Mouse (Mus musculus) forebrain, embryonic 16.5 days (tissue): ENCODE data around the gene Krtap19-1. TPM values are rescaled to one million over a fixed set of nuclear protein-coding genes. Genes with fewer than 3 reads are reported as not detected.
A peak's percentile ranks its signal among the peaks of the same experiment; 100 is the strongest.

ENCODE experiments used
- ATAC-seq: fragments of 200-750 bp; cut with Nextera tagmentation; 2 replicates; pipeline ENCODE4 v1.8.0; 2017; ENCODE audit warnings: mild to moderate bottlenecking, moderate library complexity
- H3K27ac ChIP-seq: fragments of 300-500 bp; sonication (generic); 2 replicates; pipeline ENCODE4 v1.5.1; 2014; ENCODE audit warnings: low read length, control low read depth
- H3K27me3 ChIP-seq: fragments of 300-500 bp; sonication (generic); replicated peaks from 2 replicates; pipeline ENCODE4 v1.6.1; 2014; ENCODE audit warnings: low read length; ENCODE audit not compliant: control insufficient read depth, insufficient read depth
- H3K36me3 ChIP-seq: fragments of 300-500 bp; sonication (generic); 2 replicates; pipeline ENCODE4 v1.6.1; 2014; ENCODE audit not compliant: control insufficient read depth, insufficient read depth
- H3K4me1 ChIP-seq: fragments of 300-500 bp; sonication (generic); replicated peaks from 2 replicates; pipeline ENCODE4 v1.6.1; 2014; ENCODE audit warnings: low read length; ENCODE audit not compliant: control insufficient read depth, insufficient read depth
- H3K4me2 ChIP-seq: fragments of 300-500 bp; sonication (generic); 2 replicates; pipeline ENCODE4 v1.6.1; 2014; ENCODE audit warnings: mild to moderate bottlenecking, low read length, control low read depth
- H3K4me3 ChIP-seq: fragments of 300-500 bp; sonication (generic); replicated peaks from 2 replicates; pipeline ENCODE4 v1.5.1; 2014; ENCODE audit warnings: mild to moderate bottlenecking, low read length, control low read depth
- H3K9ac ChIP-seq: fragments of 300-500 bp; sonication (generic); replicated peaks from 2 replicates; pipeline ENCODE4 v1.6.1; 2014; ENCODE audit warnings: low read depth, low read length, control low read depth
- H3K9me3 ChIP-seq: fragments of 300-500 bp; sonication (generic); 2 replicates; pipeline ENCODE4 v1.6.1; 2016; ENCODE audit warnings: low read length; ENCODE audit not compliant: control insufficient read depth
- WGBS: fragments of 180-500 bp; shearing (Covaris S2); extraction: QIAGEN DNeasy Blood & Tissue Kit; methylation state at CpG from one replicate; pipeline ENCODE4 v1.1.7; 2014; 5-methylcytosine and 5-hydroxymethylcytosine counted together
- polyA plus RNA-seq: library from polyadenylated mRNA; unstranded; fragments of >200 nt; fragmentation: Nextera tagmentation; extraction: Ambion mirVana; gene quantifications from 2 replicates; pipeline ENCODE4 v1.2.1, GENCODE M21; 2015

The Krtap19-1 gene
- not detected in 2 replicates for polyA plus RNA-seq

DNA sequence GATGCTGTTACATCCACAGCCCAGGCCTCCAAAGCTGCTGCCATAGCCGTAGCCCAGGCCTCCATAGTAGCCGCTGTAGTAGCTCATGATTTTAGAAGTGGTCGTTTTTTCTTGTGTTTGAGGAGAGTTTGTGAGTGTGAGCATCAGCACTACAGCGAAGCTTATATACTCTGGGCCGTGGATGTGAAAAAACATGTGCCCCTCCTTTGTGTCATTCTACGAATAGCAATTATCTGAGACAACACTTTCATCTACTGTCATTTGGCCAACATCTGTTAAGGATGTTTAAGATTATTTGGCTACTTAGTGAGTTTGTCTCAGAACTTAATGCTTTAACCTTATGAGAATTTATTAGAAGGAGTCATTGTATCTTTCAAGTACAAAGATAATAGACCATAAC, at the start of gene Krtap19-1:
TSS of gene Krtap19-1 (minus strand) at position 101 of the 400 bp plus-strand sequence.
- H3K27ac ChIP-seq, result no peak within 1 kb of the TSS
- H3K4me2 ChIP-seq, result no peak within 1 kb of the TSS
- H3K4me1 ChIP-seq, result no peaks in the 10 kb centered on the region
- no peaks in the 10 kb centered on the region for H3K36me3 ChIP-seq
- H3K9ac ChIP-seq, result no peak within 1 kb of the TSS
- H3K9me3 ChIP-seq, result no peaks in the 10 kb centered on the region
- 87% methylated on average over 6 of the region's 6 CpGs for WGBS
- no peak within 1 kb of the TSS for H3K4me3 ChIP-seq
- H3K27me3 ChIP-seq, result no peaks in the 10 kb centered on the region
- ATAC-seq, result no peak

- no peaks in the 10 kb centered on the region for H3K9me3 ChIP-seq
- H3K27ac ChIP-seq, result no peak within 1 kb of the TSS
- no peak within 1 kb of the TSS for H3K4me2 ChIP-seq
- WGBS, result 91% methylated on average over 6 of the region's 6 CpGs
- H3K4me3 ChIP-seq, result no peak within 1 kb of the TSS
- no peak within 1 kb of the TSS for H3K9ac ChIP-seq
- no peaks in the 10 kb centered on the region for H3K4me1 ChIP-seq
- no peaks in the 10 kb centered on the region for H3K36me3 ChIP-seq
- ATAC-seq, result no peak
- no peaks in the 10 kb centered on the region for H3K27me3 ChIP-seq
These were observed 27.1 kb upstream of the Krtap19-1 start, which contains the start of gene Krtap19-5 for GRCm38 (mm10) chr16:88896357-88896756. Gene Krtap19-5 (minus strand): TSS chr16:88896457.

- peak; percentile 86 for ATAC-seq
- 62% methylated on average over 6 of the region's 6 CpGs for WGBS
These were observed 17.7 kb upstream of the Krtap19-1 start for GRCm38 (mm10) chr16:88886870-88887269.

DNA sequence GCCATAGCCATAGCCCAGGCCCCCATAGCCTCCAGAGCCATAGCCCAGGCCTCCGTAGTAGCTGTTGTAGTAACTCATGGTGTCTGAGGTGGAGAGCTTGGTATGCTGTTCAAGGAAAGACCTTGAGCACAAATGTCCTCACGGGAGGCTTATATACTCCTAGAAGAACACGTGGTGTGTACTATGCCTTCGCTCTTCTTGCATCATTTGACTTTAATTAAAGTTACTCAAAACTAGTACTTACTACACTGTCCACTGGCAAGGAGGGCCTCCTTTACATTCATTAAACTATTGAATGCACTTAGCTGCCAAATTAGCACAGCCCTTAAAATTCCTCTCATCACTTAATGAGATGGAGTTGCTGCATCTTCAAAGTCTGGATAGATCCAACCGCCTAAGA, 15.8 kb upstream of the Krtap19-1 start, which contains the start of gene Krtap19-4:
TSS of gene Krtap19-4 (minus strand) at position 101 of the 400 bp plus-strand sequence.
- no peak for ATAC-seq
- WGBS, result 84% methylated on average over 5 of the region's 5 CpGs
- Histone ChIP-seq H3K9me3 (no peaks in the 10 kb centered on the region), H3K4me3 (no peak within 1 kb of the TSS), H3K4me2 (no peak within 1 kb of the TSS), H3K9ac (no peak within 1 kb of the TSS), H3K27me3 (no peaks in the 10 kb centered on the region), H3K27ac (no peak within 1 kb of the TSS), H3K4me1 (no peaks in the 10 kb centered on the region), H3K36me3 (no peaks in the 10 kb centered on the region)

More at GRCm38 (mm10) chr16:88886870-88887269, 17.7 kb upstream of the Krtap19-1 start:
- Histone ChIP-seq H3K9ac (no peak overlapping the region), H3K27me3 (no peaks in the 10 kb centered on the region), H3K27ac (no peak overlapping the region), H3K4me1 (no peaks in the 10 kb centered on the region), H3K9me3 (no peaks in the 10 kb centered on the region), H3K36me3 (no peaks in the 10 kb centered on the region), H3K4me3 (no peak overlapping the region), H3K4me2 (no peak overlapping the region)

- no peak within 1 kb of the TSS for H3K9ac ChIP-seq
- WGBS, result 81% methylated on average over 2 of the region's 2 CpGs
These were observed 8.7 kb upstream of the Krtap19-1 start, which contains the start of gene Krtap19-3 for GRCm38 (mm10) chr16:88877938-88878337. Gene Krtap19-3 (minus strand): TSS chr16:88878038.

DNA sequence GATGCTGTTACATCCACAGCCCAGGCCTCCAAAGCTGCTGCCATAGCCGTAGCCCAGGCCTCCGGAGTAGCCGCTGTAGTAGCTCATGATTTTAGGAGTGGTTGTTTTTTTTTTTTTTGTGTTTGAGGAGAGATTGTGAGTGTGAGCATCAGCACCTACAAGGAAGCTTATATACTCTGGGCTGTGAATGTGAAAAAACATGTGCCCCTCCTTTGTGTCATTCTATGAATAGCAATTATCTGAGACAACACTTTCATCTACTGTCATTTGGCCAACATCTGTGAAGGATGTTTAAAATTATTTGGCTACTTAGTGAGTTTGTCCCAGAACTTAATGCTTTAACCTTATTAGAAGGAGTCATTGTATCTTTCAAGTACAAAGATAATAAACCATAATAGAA, 5.0 kb upstream of the Krtap19-1 start, which contains the start of gene Krtap19-2:
TSS of gene Krtap19-2 (minus strand) at position 101 of the 400 bp plus-strand sequence.
- Histone ChIP-seq H3K4me3 (no peak within 1 kb of the TSS), H3K4me2 (no peak within 1 kb of the TSS), H3K27me3 (no peaks in the 10 kb centered on the region), H3K9me3 (no peaks in the 10 kb centered on the region), H3K27ac (no peak within 1 kb of the TSS), H3K4me1 (no peaks in the 10 kb centered on the region), H3K9ac (no peak within 1 kb of the TSS), H3K36me3 (no peaks in the 10 kb centered on the region)
- WGBS, result 96% methylated on average over 3 of the region's 3 CpGs
- no peak for ATAC-seq

More at GRCm38 (mm10) chr16:88877938-88878337, 8.7 kb upstream of the Krtap19-1 start, which contains the start of gene Krtap19-3:
- no peak within 1 kb of the TSS for H3K4me3 ChIP-seq
- no peaks in the 10 kb centered on the region for H3K36me3 ChIP-seq
- no peaks in the 10 kb centered on the region for H3K27me3 ChIP-seq
- ATAC-seq, result no peak
- H3K4me1 ChIP-seq, result no peaks in the 10 kb centered on the region
- no peaks in the 10 kb centered on the region for H3K9me3 ChIP-seq
- H3K4me2 ChIP-seq, result no peak within 1 kb of the TSS
- no peak within 1 kb of the TSS for H3K27ac ChIP-seq

DNA sequence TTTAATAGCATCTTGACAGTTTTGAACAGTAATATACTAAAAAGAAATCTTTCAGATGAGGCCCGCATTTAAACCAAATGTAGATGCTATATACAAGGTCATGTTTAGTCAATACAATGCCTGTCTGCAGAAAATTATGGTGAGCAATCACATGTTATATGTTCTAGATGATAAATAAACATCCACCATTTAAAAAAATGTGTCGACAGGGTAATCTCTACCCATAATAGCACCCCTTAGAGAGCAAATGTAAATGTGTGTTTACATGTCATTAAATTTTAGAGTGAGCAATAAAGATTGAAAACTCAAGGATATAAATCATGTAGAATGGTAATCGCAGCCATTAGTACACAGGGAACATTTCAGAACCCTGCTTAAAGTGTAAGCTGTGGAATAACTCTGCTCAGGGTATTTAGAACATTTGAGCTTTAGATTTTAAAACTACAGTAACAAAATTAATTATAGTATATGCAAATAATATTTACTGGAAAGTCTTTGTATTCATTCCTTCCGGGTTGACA, 4.3 kb downstream of the Krtap19-1 start:
- no peak for ATAC-seq
- Histone ChIP-seq H3K4me1 (no peaks in the 10 kb centered on the region), H3K4me3 (no peak overlapping the region), H3K9me3 (no peaks in the 10 kb centered on the region), H3K9ac (no peak overlapping the region), H3K27me3 (no peaks in the 10 kb centered on the region), H3K4me2 (no peak overlapping the region), H3K36me3 (no peaks in the 10 kb centered on the region), H3K27ac (no peak overlapping the region)
- whole genome bisulfite sequencing, result 87% methylated on average over 4 of the region's 4 CpGs

DNA sequence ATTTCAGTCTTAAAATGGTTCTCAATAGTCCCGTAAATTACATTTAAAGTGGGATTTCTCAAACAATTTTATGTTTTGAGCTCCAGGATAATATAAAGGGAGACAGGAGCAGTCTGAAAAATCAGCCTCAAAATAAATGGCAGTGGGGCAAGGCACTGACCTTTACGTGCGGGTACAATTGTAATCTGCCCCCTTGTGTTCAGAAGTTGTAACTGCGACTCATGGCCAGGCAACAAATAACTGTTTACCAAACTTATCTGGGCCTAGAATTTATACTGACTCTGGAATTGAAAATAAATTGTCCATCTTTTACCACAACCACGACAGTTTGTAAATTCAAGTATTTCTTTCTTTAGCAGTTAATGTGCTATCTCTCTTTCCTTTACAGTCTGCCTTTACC, 17.8 kb downstream of the Krtap19-1 start:
- Histone ChIP-seq H3K4me2 (no peak overlapping the region), H3K9ac (no peak overlapping the region), H3K36me3 (no peaks in the 10 kb centered on the region), H3K4me1 (no peaks in the 10 kb centered on the region), H3K9me3 (no peaks in the 10 kb centered on the region), H3K4me3 (no peak overlapping the region), H3K27me3 (no peaks in the 10 kb centered on the region), H3K27ac (no peak overlapping the region)
- 15% methylated on average over 5 of the region's 5 CpGs for WGBS
- no peak for ATAC-seq

DNA sequence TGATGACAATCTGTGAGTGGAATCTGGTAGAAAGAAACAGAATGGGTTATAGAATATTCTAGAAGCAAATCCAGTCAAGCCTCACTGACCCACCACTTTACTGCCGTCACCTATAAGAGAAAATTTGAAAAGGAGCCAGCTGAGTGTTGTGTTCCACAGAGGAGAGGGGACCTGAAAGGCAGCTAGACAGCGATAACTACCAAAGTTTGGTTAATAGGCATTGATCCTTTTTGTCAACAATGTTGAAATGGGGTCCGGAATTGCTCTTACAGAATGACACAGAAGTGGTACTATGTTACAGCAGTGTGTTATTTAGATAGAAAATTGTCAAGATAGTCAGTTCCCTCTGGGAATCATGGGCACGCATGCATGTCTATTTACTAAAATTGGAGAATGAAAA, 20.7 kb downstream of the Krtap19-1 start:
- Histone ChIP-seq H3K4me2 (no peak overlapping the region), H3K27ac (no peak overlapping the region), H3K36me3 (no peaks in the 10 kb centered on the region), H3K9me3 (no peaks in the 10 kb centered on the region), H3K4me1 (no peaks in the 10 kb centered on the region), H3K9ac (no peak overlapping the region), H3K4me3 (no peak overlapping the region), H3K27me3 (no peaks in the 10 kb centered on the region)
- WGBS, result 89% methylated on average over 4 of the region's 4 CpGs
- no peak for ATAC-seq
